ENCODE assay signal across 7 mouse cellular contexts in the genomic region with DNA sequence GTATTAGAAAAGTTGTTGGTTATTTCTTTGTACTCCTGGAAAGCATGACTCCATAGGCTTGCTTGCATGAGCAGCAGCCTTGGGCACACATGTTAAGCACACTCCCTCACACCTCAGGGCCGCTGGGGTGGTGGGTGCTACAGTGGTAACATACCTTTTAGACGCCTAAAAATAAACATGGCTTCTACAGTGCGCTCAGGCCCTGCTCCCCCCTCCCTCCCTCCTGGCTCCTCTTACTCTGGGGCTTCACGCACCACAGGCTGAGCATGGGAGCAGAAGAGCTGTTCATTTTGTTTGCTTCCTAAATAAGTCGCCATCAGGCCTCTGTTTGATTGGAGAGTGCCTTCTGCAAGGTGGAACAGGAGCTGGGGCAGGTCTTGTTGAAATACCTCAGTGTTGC. TPM values are rescaled to one million over a fixed set of nuclear protein-coding genes. Genes with fewer than 3 reads are reported as not detected.
DNase-seq lines count a peak whose midpoint lies in the region; ATAC-seq and TF ChIP-seq lines count a peak whose summit lies in the region.

No protein-coding gene starts in this region.

- 0 out of 2 replicates have a peak overlapping the region, but pooled peaks have one; percentile 11 for H3K27ac ChIP-seq in embryonic facial prominence, embryonic 12.5 days
- peak overlapping the region; percentile 26; the same call in 1 of the 2 replicates for H3K27ac ChIP-seq in hindbrain, embryonic 12.5 days
- peak overlapping the region; percentile 100; the same call in 1 of the 2 replicates for H3K27ac ChIP-seq in midbrain, embryonic 10.5 days (replicated peaks)

- H3K9ac ChIP-seq in embryonic facial prominence, embryonic 12.5 days, result peak overlapping the region; percentile 99
- H3K9ac ChIP-seq in hindbrain, embryonic 12.5 days, result peak overlapping the region; percentile 100

- no peak for ATAC-seq in embryonic facial prominence, embryonic 12.5 days (ENCODE audit: insufficient number of reproducible peaks, insufficient read depth, low FRiP score, low TSS enrichment)
- no peak for ATAC-seq in hindbrain, embryonic 12.5 days (ENCODE audit: low FRiP score)

- peaks cover 17% of the 10 kb centered on the region for H3K4me1 ChIP-seq in lung, adult 2 months (ENCODE audit: control insufficient read depth, insufficient read depth, low read length)
- peaks cover 28% of the 10 kb centered on the region for H3K4me1 ChIP-seq in embryonic facial prominence, embryonic 12.5 days
- H3K4me1 ChIP-seq in hindbrain, embryonic 12.5 days, result peaks cover 36% of the 10 kb centered on the region
- H3K4me1 ChIP-seq in midbrain, embryonic 10.5 days, result peaks cover 52% of the 10 kb centered on the region

- 0% methylated on average over 5 of the region's 5 CpGs for WGBS in lung, adult 2 months
- 4% methylated on average over 5 of the region's 5 CpGs for WGBS in embryonic facial prominence, embryonic 12.5 days
- WGBS in hindbrain, embryonic 12.5 days, result 19% methylated on average over 5 of the region's 5 CpGs
- WGBS in midbrain, embryonic 10.5 days, result 25% methylated on average over 5 of the region's 5 CpGs

- no peaks in the 10 kb centered on the region for H3K9me3 ChIP-seq in embryonic facial prominence, embryonic 12.5 days
- no peaks in the 10 kb centered on the region for H3K9me3 ChIP-seq in hindbrain, embryonic 12.5 days (replicated peaks)
- H3K9me3 ChIP-seq in midbrain, embryonic 10.5 days (replicated peaks), result no peaks in the 10 kb centered on the region

- H3K4me2 ChIP-seq in embryonic facial prominence, embryonic 12.5 days (replicated peaks), result peak overlapping the region; percentile 94
- peak overlapping the region; percentile 98 for H3K4me2 ChIP-seq in hindbrain, embryonic 12.5 days (replicated peaks)

- TF ChIP-seq CTCF in lung, adult 2 months (IDR thresholded peaks at IDR 0.05; ENCODE audit: insufficient read depth, low read length), result no peak

- TF ChIP-seq POLR2A in lung, adult 2 months (IDR thresholded peaks at IDR 0.05; ENCODE audit: borderline replicate concordance, extremely low read depth, low read depth, low read length), result no peak

- H3K4me3 ChIP-seq in lung, adult 2 months (replicated peaks; ENCODE audit: extremely low read depth, low read depth, low read length), result peak overlapping the region; percentile 98
- peak overlapping the region; percentile 100 for H3K4me3 ChIP-seq in embryonic facial prominence, embryonic 12.5 days
- H3K4me3 ChIP-seq in hindbrain, embryonic 12.5 days, result peak overlapping the region; percentile 100
- H3K4me3 ChIP-seq in midbrain, embryonic 10.5 days, result peak overlapping the region; percentile 100

- DNase-seq in lung, adult 2 months, result peak; percentile 23
- DNase-seq in lung, postnatal 36 days, result no peak
- no peak for DNase-seq in midbrain, embryonic 10.5 days (ENCODE audit: low spot score)
- DNase-seq in ovary, adult 18-20 months (ENCODE audit: low spot score), result no peak
- DNase-seq in frontal cortex, postnatal 10 days (ENCODE audit: low spot score in 2 of 2), result no peak

- peaks cover 40% of the 10 kb centered on the region for H3K36me3 ChIP-seq in embryonic facial prominence, embryonic 12.5 days
- peaks cover 36% of the 10 kb centered on the region for H3K36me3 ChIP-seq in hindbrain, embryonic 12.5 days
- peaks cover 50% of the 10 kb centered on the region for H3K36me3 ChIP-seq in midbrain, embryonic 10.5 days

- no peaks in the 10 kb centered on the region for H3K27me3 ChIP-seq in embryonic facial prominence, embryonic 12.5 days
- H3K27me3 ChIP-seq in hindbrain, embryonic 12.5 days, result no peaks in the 10 kb centered on the region
- no peaks in the 10 kb centered on the region for H3K27me3 ChIP-seq in midbrain, embryonic 10.5 days (ENCODE audit: low read depth, poor library complexity, severe bottlenecking)

RNA-seq across cellular contexts. Expression of gene Msl1, which starts 2.0 kb away (rescaled TPM):
- 39.0 and 54.3 TPM in 2 replicates for polyA plus RNA-seq in lung, adult 2 months (2012; rRNA removed)
- 35.2 and 35.6 TPM in 2 replicates for polyA plus RNA-seq in embryonic facial prominence, embryonic 12.5 days (2016; fragmentation: Nextera tagmentation; extraction: Ambion mirVana)
- polyA plus RNA-seq in hindbrain, embryonic 12.5 days (2016; fragmentation: Nextera tagmentation; extraction: Ambion mirVana), result 38.8 and 40.4 TPM in 2 replicates
- 22.9 and 24.3 TPM in 2 replicates for polyA plus RNA-seq in midbrain, embryonic 10.5 days (2016; fragmentation: Nextera tagmentation; extraction: Ambion mirVana)

RNA-seq across cellular contexts. Expression of gene Casc3, which starts 7.4 kb away (rescaled TPM):
- polyA plus RNA-seq in lung, adult 2 months (2012; rRNA removed), result 33.6 and 37.9 TPM in 2 replicates
- 53.9 and 54.0 TPM in 2 replicates for polyA plus RNA-seq in embryonic facial prominence, embryonic 12.5 days (2016; fragmentation: Nextera tagmentation; extraction: Ambion mirVana)
- polyA plus RNA-seq in hindbrain, embryonic 12.5 days (2016; fragmentation: Nextera tagmentation; extraction: Ambion mirVana), result 62.5 and 66.5 TPM in 2 replicates
- polyA plus RNA-seq in midbrain, embryonic 10.5 days (2016; fragmentation: Nextera tagmentation; extraction: Ambion mirVana), result 49.0 and 55.7 TPM in 2 replicates

RNA-seq across cellular contexts. Expression of gene Nr1d1, which starts 22.2 kb away (rescaled TPM):
- 213 and 329 TPM in 2 replicates for polyA plus RNA-seq in lung, adult 2 months (2012; rRNA removed)
- 1.6 and 1.7 TPM in 2 replicates for polyA plus RNA-seq in embryonic facial prominence, embryonic 12.5 days (2016; fragmentation: Nextera tagmentation; extraction: Ambion mirVana)
- 1.2 and 1.3 TPM in 2 replicates for polyA plus RNA-seq in hindbrain, embryonic 12.5 days (2016; fragmentation: Nextera tagmentation; extraction: Ambion mirVana)
- polyA plus RNA-seq in midbrain, embryonic 10.5 days (2016; fragmentation: Nextera tagmentation; extraction: Ambion mirVana), result 1.4 TPM in 2 replicates

RNA-seq across cellular contexts. Expression of gene Rapgefl1, which starts 39.3 kb away (rescaled TPM):
- 3.4 and 18.4 TPM in 2 replicates for polyA plus RNA-seq in lung, adult 2 months (2012; rRNA removed)
- 2.6 and 3.1 TPM in 2 replicates for polyA plus RNA-seq in embryonic facial prominence, embryonic 12.5 days (2016; fragmentation: Nextera tagmentation; extraction: Ambion mirVana)
- 3.1 and 4.1 TPM in 2 replicates for polyA plus RNA-seq in hindbrain, embryonic 12.5 days (2016; fragmentation: Nextera tagmentation; extraction: Ambion mirVana)
- 1.3 TPM in 2 replicates for polyA plus RNA-seq in midbrain, embryonic 10.5 days (2016; fragmentation: Nextera tagmentation; extraction: Ambion mirVana)

RNA-seq across cellular contexts. Expression of gene Thra, which starts 56.9 kb away (rescaled TPM):
- 142 and 159 TPM in 2 replicates for polyA plus RNA-seq in lung, adult 2 months (2012; rRNA removed)
- polyA plus RNA-seq in embryonic facial prominence, embryonic 12.5 days (2016; fragmentation: Nextera tagmentation; extraction: Ambion mirVana), result 29.1 and 34.3 TPM in 2 replicates
- 67.2 and 68.4 TPM in 2 replicates for polyA plus RNA-seq in hindbrain, embryonic 12.5 days (2016; fragmentation: Nextera tagmentation; extraction: Ambion mirVana)
- 9.5 and 15.6 TPM in 2 replicates for polyA plus RNA-seq in midbrain, embryonic 10.5 days (2016; fragmentation: Nextera tagmentation; extraction: Ambion mirVana)

Comparison
In these comparisons a context has a peak if more than half of its experiments do, and no peak if none do; other contexts are left out.
1. H3K27ac ChIP-seq: peak in every context shown above with its lines; median percentile 100 in midbrain, embryonic 10.5 days; 26 in hindbrain, embryonic 12.5 days; 11 in embryonic facial prominence, embryonic 12.5 days.
2. RNA of gene Nr1d1, which starts 22.2 kb away (polyA plus RNA-seq): 213 to 329 TPM in lung, adult 2 months; 1.6 to 1.7 TPM in embryonic facial prominence, embryonic 12.5 days, 1.4 TPM in midbrain, embryonic 10.5 days and 1.2 to 1.3 TPM in hindbrain, embryonic 12.5 days; every median in the first group is over 10 times any median in the second.
3. Peak in every context shown above with its lines, with median percentiles within 50 percentile points of each other: H3K4me3 ChIP-seq.